Mouse (Mus musculus): ENCODE results near the gene Bbs9.
A peak's percentile ranks its signal among the peaks of the same experiment; 100 is the strongest.

The Bbs9 gene

GRCm38 (mm10) chr9:22532810-22533447, 57.4 kb downstream of the Bbs9 start:
- DNase-seq (ENCODE audit: low spot score), result peak; percentile 11

GRCm38 (mm10) chr9:22537767-22538373, 62.4 kb downstream of the Bbs9 start:
- no peak for DNase-seq (ENCODE audit: low spot score)

GRCm38 (mm10) chr9:22539546-22539945, 64.0 kb downstream of the Bbs9 start:
- DNase-seq (ENCODE audit: low spot score), result no peak

- DNase-seq (ENCODE audit: low spot score), result no peak
Observed at GRCm38 (mm10) chr9:22541130-22541529, 65.6 kb downstream of the Bbs9 start.

GRCm38 (mm10) chr9:22543467-22543866, 68.0 kb downstream of the Bbs9 start:
- DNase-seq (ENCODE audit: low spot score), result no peak

- no peak for DNase-seq (ENCODE audit: low spot score)
Observed at GRCm38 (mm10) chr9:22544349-22545341, 69.1 kb downstream of the Bbs9 start.

- no peak for DNase-seq (ENCODE audit: low spot score)
Observed at GRCm38 (mm10) chr9:22551273-22551672, 75.8 kb downstream of the Bbs9 start.

- DNase-seq (ENCODE audit: low spot score), result no peak
Observed at GRCm38 (mm10) chr9:22556076-22556475, 80.6 kb downstream of the Bbs9 start.

- DNase-seq (ENCODE audit: low spot score), result peak; percentile 23
Observed at GRCm38 (mm10) chr9:22557467-22557866, 82.0 kb downstream of the Bbs9 start.

GRCm38 (mm10) chr9:22563612-22564347, 88.3 kb downstream of the Bbs9 start:
- no peak for DNase-seq (ENCODE audit: low spot score)

- DNase-seq (ENCODE audit: low spot score), result no peak
Observed at GRCm38 (mm10) chr9:22567726-22568125, 92.2 kb downstream of the Bbs9 start.

GRCm38 (mm10) chr9:22576426-22577139, 101.1 kb downstream of the Bbs9 start:
- no peak for DNase-seq (ENCODE audit: low spot score)

GRCm38 (mm10) chr9:22578266-22578665, 102.8 kb downstream of the Bbs9 start:
- no peak for DNase-seq (ENCODE audit: low spot score)

- no peak for DNase-seq (ENCODE audit: low spot score)
Observed at GRCm38 (mm10) chr9:22584221-22584620, 108.7 kb downstream of the Bbs9 start.

- DNase-seq (ENCODE audit: low spot score), result no peak
Observed at GRCm38 (mm10) chr9:22593032-22593431, 117.5 kb downstream of the Bbs9 start.

- DNase-seq (ENCODE audit: low spot score), result no peak
Observed at GRCm38 (mm10) chr9:22596650-22597049, 121.1 kb downstream of the Bbs9 start.

GRCm38 (mm10) chr9:22613271-22613824, 137.8 kb downstream of the Bbs9 start:
- DNase-seq (ENCODE audit: low spot score), result no peak

- no peak for DNase-seq (ENCODE audit: low spot score)
Observed at GRCm38 (mm10) chr9:22619245-22619644, 143.7 kb downstream of the Bbs9 start.

GRCm38 (mm10) chr9:22624966-22625365, 149.5 kb downstream of the Bbs9 start:
- DNase-seq (ENCODE audit: low spot score), result peak; percentile 15

- DNase-seq (ENCODE audit: low spot score), result no peak
Observed at GRCm38 (mm10) chr9:22626014-22626413, 150.5 kb downstream of the Bbs9 start.

GRCm38 (mm10) chr9:22627912-22628311, 152.4 kb downstream of the Bbs9 start:
- DNase-seq (ENCODE audit: low spot score), result no peak
